Mouse (Mus musculus): ENCODE results near the gene Col8a2. TPM values are rescaled to one million over a fixed set of nuclear protein-coding genes. Genes with fewer than 3 reads are reported as not detected.

Col8a2 gene
- polyA plus RNA-seq, 1 experiment from 2014 or later: 5.0 TPM

- Histone ChIP-seq H3K27me3 (ENCODE audit: control insufficient read depth, insufficient read depth, low read length) (no peaks in the 10 kb centered on the region), H3K4me3 (ENCODE audit: low read length) (no peak overlapping the region), H3K9ac (ENCODE audit: low read length) (peak overlapping the region; percentile 60; the same call in 1 of the 2 replicates), H3K9me3 (replicated peaks; ENCODE audit: control insufficient read depth, low read length) (no peaks in the 10 kb centered on the region), H3K4me2 (ENCODE audit: low read depth, low read length) (peak overlapping the region; percentile 58), H3K4me1 (ENCODE audit: control insufficient read depth, insufficient read depth, low read length) (peaks cover 61% of the 10 kb centered on the region), H3K36me3 (ENCODE audit: control insufficient read depth, insufficient read depth) (no peaks in the 10 kb centered on the region), H3K27ac (ENCODE audit: low read length) (peak overlapping the region; percentile 95)
- WGBS: 25% methylated on average over 3 of the region's 3 CpGs
- no peak for ATAC-seq (replicated peaks; ENCODE audit: extremely low read depth, insufficient read depth, low FRiP score)
Measured at GRCm38 (mm10) chr4:126259063-126259462, 27.5 kb upstream of the Col8a2 start.

- H3K27me3 ChIP-seq (ENCODE audit: control insufficient read depth, insufficient read depth, low read length): no peaks in the 10 kb centered on the region
- 3% methylated on average over 15 of the region's 15 CpGs for WGBS
- no peaks in the 10 kb centered on the region for H3K9me3 ChIP-seq (replicated peaks; ENCODE audit: control insufficient read depth, low read length)
- H3K4me2 ChIP-seq (ENCODE audit: low read depth, low read length): peak overlapping the region; percentile 58
- peak; percentile 5; the same call in 1 of the 2 replicates for ATAC-seq (replicated peaks; ENCODE audit: extremely low read depth, insufficient read depth, low FRiP score)
- peak overlapping the region; percentile 95 for H3K27ac ChIP-seq (ENCODE audit: low read length)
- peaks cover 55% of the 10 kb centered on the region for H3K4me1 ChIP-seq (ENCODE audit: control insufficient read depth, insufficient read depth, low read length)
- peak overlapping the region; percentile 29 for H3K4me3 ChIP-seq (ENCODE audit: low read length)
- peak overlapping the region; percentile 60 for H3K9ac ChIP-seq (ENCODE audit: low read length)
- no peaks in the 10 kb centered on the region for H3K36me3 ChIP-seq (ENCODE audit: control insufficient read depth, insufficient read depth)
Measured at GRCm38 (mm10) chr4:126259523-126260160, 27.0 kb upstream of the Col8a2 start.

DNA sequence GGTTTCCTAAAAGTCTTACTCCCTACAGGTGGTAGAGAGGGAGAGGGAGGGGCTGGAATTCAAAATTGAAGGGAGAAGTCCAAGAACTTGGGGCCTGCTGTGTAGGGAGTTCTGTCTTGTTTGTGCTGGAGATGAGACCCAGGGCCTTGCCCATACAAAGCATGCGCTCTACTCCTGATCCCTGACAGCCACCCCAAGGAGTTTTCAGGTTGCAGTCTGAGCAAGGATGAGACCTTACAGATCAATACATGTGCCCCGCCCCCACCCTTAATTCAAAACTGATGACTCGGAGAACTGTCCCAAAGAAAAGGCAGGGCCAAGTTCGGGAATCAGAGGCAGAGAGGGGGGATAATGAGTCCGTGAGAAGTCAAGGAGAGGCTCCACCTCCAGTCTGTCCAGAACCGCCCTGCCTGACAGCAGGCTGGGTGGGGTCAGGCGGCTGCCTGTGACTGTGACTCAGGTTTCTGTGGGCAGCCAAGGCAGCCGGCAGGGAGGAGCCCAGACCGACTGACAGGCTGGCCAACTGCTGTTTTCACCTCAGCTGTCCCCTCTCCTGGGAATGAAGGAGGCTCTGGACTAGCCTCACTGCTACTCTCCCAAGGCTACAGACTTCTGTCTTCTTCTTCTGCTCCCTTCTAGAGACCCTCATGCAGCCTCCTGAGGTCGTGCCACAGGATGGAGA lies 25.9 kb upstream of the Col8a2 start:
- Histone ChIP-seq H3K27ac (ENCODE audit: low read length) (peak overlapping the region; percentile 95), H3K4me3 (ENCODE audit: low read length) (peak overlapping the region; percentile 23; the same call in 1 of the 2 replicates), H3K9ac (ENCODE audit: low read length) (peak overlapping the region; percentile 60), H3K36me3 (ENCODE audit: control insufficient read depth, insufficient read depth) (no peaks in the 10 kb centered on the region), H3K4me2 (ENCODE audit: low read depth, low read length) (peak overlapping the region; percentile 58), H3K4me1 (ENCODE audit: control insufficient read depth, insufficient read depth, low read length) (peaks cover 54% of the 10 kb centered on the region), H3K27me3 (ENCODE audit: control insufficient read depth, insufficient read depth, low read length) (no peaks in the 10 kb centered on the region), H3K9me3 (replicated peaks; ENCODE audit: control insufficient read depth, low read length) (no peaks in the 10 kb centered on the region)
- WGBS: 8% methylated on average over 10 of the region's 10 CpGs
- 0 out of 2 replicates have a peak, but pooled peaks have one; percentile 10 for ATAC-seq (replicated peaks; ENCODE audit: extremely low read depth, insufficient read depth, low FRiP score)

GRCm38 (mm10) chr4:126261266-126261665 lies 25.3 kb upstream of the Col8a2 start:
- Histone ChIP-seq H3K4me2 (ENCODE audit: low read depth, low read length) (peak overlapping the region; percentile 58; the same call in 1 of the 2 replicates), H3K27ac (ENCODE audit: low read length) (peak overlapping the region; percentile 95), H3K27me3 (ENCODE audit: control insufficient read depth, insufficient read depth, low read length) (no peaks in the 10 kb centered on the region), H3K9ac (ENCODE audit: low read length) (peak overlapping the region; percentile 60; the same call in 1 of the 2 replicates), H3K4me3 (ENCODE audit: low read length) (no peak overlapping the region), H3K36me3 (ENCODE audit: control insufficient read depth, insufficient read depth) (no peaks in the 10 kb centered on the region), H3K9me3 (replicated peaks; ENCODE audit: control insufficient read depth, low read length) (no peaks in the 10 kb centered on the region), H3K4me1 (ENCODE audit: control insufficient read depth, insufficient read depth, low read length) (peaks cover 54% of the 10 kb centered on the region)
- WGBS: 56% methylated on average over 6 of the region's 6 CpGs
- no peak for ATAC-seq (replicated peaks; ENCODE audit: extremely low read depth, insufficient read depth, low FRiP score)

GRCm38 (mm10) chr4:126261675-126262074 lies 24.9 kb upstream of the Col8a2 start:
- Histone ChIP-seq H3K27ac (ENCODE audit: low read length) (peak overlapping the region; percentile 57), H3K9me3 (replicated peaks; ENCODE audit: control insufficient read depth, low read length) (no peaks in the 10 kb centered on the region), H3K9ac (ENCODE audit: low read length) (0 out of 2 replicates have a peak overlapping the region, but pooled peaks have one; percentile 4), H3K4me3 (ENCODE audit: low read length) (no peak overlapping the region), H3K36me3 (ENCODE audit: control insufficient read depth, insufficient read depth) (no peaks in the 10 kb centered on the region), H3K4me1 (ENCODE audit: control insufficient read depth, insufficient read depth, low read length) (peaks cover 54% of the 10 kb centered on the region), H3K4me2 (ENCODE audit: low read depth, low read length) (peak overlapping the region; percentile 41; the same call in 1 of the 2 replicates), H3K27me3 (ENCODE audit: control insufficient read depth, insufficient read depth, low read length) (no peaks in the 10 kb centered on the region)
- no peak for ATAC-seq (replicated peaks; ENCODE audit: extremely low read depth, insufficient read depth, low FRiP score)
- 47% methylated on average over 7 of the region's 7 CpGs for WGBS

GRCm38 (mm10) chr4:126262119-126262807 lies 24.3 kb upstream of the Col8a2 start, which contains the start of gene Trappc3:
Trappc3 (plus strand) TSS chr4:126262325.
- Histone ChIP-seq H3K9ac (ENCODE audit: low read length) (peak within 1 kb of the TSS; percentile 92), H3K4me2 (ENCODE audit: low read depth, low read length) (peak within 1 kb of the TSS; percentile 95), H3K4me1 (ENCODE audit: control insufficient read depth, insufficient read depth, low read length) (peaks cover 50% of the 10 kb centered on the region), H3K27me3 (ENCODE audit: control insufficient read depth, insufficient read depth, low read length) (no peaks in the 10 kb centered on the region), H3K9me3 (replicated peaks; ENCODE audit: control insufficient read depth, low read length) (no peaks in the 10 kb centered on the region), H3K36me3 (ENCODE audit: control insufficient read depth, insufficient read depth) (no peaks in the 10 kb centered on the region), H3K27ac (ENCODE audit: low read length) (peak within 1 kb of the TSS; percentile 95), H3K4me3 (ENCODE audit: low read length) (peak within 1 kb of the TSS; percentile 88)
- ATAC-seq (replicated peaks; ENCODE audit: extremely low read depth, insufficient read depth, low FRiP score): peak; percentile 89
- under 1% methylated on average over 46 of the region's 46 CpGs for WGBS

GRCm38 (mm10) chr4:126269292-126269691 lies 17.3 kb upstream of the Col8a2 start:
- Histone ChIP-seq H3K4me1 (ENCODE audit: control insufficient read depth, insufficient read depth, low read length) (no peaks in the 10 kb centered on the region), H3K36me3 (ENCODE audit: control insufficient read depth, insufficient read depth) (peaks cover 10% of the 10 kb centered on the region), H3K9ac (ENCODE audit: low read length) (no peak overlapping the region), H3K4me3 (ENCODE audit: low read length) (no peak overlapping the region), H3K27ac (ENCODE audit: low read length) (no peak overlapping the region), H3K27me3 (ENCODE audit: control insufficient read depth, insufficient read depth, low read length) (no peaks in the 10 kb centered on the region), H3K4me2 (ENCODE audit: low read depth, low read length) (no peak overlapping the region), H3K9me3 (replicated peaks; ENCODE audit: control insufficient read depth, low read length) (no peaks in the 10 kb centered on the region)
- ATAC-seq (replicated peaks; ENCODE audit: extremely low read depth, insufficient read depth, low FRiP score): no peak
- 71% methylated on average over 3 of the region's 3 CpGs for WGBS

GRCm38 (mm10) chr4:126273753-126274152 lies 12.8 kb upstream of the Col8a2 start:
- no peak overlapping the region for H3K27ac ChIP-seq (ENCODE audit: low read length)
- H3K4me1 ChIP-seq (ENCODE audit: control insufficient read depth, insufficient read depth, low read length): no peaks in the 10 kb centered on the region
- H3K4me3 ChIP-seq (ENCODE audit: low read length): no peak overlapping the region
- H3K27me3 ChIP-seq (ENCODE audit: control insufficient read depth, insufficient read depth, low read length): no peaks in the 10 kb centered on the region
- peaks cover 10% of the 10 kb centered on the region for H3K36me3 ChIP-seq (ENCODE audit: control insufficient read depth, insufficient read depth)
- no peak overlapping the region for H3K4me2 ChIP-seq (ENCODE audit: low read depth, low read length)
- H3K9me3 ChIP-seq (replicated peaks; ENCODE audit: control insufficient read depth, low read length): no peaks in the 10 kb centered on the region
- H3K9ac ChIP-seq (ENCODE audit: low read length): no peak overlapping the region
- WGBS: 81% methylated on average over 13 of the region's 13 CpGs
- no peak for ATAC-seq (replicated peaks; ENCODE audit: extremely low read depth, insufficient read depth, low FRiP score)
